Mouse (Mus musculus) lung, postnatal 0 days (tissue): ENCODE measurements at regions not wholly inside any gene's neighbourhood (a gene's known extent, or its start where the extent isn't known, plus 50 kb on each side); places are given as distances from the start of the nearest gene placed in this dataset.

Experiments used
- CTCF ChIP-seq: IDR thresholded peaks from 2 replicates; pipeline ENCODE4 v1.5.1; 2016; ENCODE audit warnings: antibody characterized with exemption, mild to moderate bottlenecking
- EP300 ChIP-seq: IDR thresholded peaks from 2 replicates; pipeline ENCODE4 v1.6.1; 2016; ENCODE audit warnings: antibody characterized with exemption, mild to moderate bottlenecking, control low read depth

DNA sequence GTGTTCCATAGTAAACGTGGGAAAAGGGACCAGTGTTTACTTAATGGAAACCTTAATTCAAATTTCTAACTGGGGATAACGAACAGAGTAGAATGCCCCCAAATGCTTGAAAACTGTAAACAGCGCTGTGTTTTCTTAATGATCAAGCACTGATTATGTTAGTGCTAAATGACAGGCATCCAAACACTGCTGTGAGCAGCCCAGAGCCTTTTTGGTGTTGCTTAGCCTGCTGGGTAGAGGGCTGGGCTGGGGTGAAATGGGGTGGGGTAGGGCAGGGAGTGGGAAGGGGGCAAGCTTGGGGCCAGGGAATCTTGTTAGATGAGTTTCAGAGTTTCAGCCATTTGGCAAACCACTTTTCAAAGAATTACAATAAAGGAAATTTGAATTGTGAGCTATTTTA lies 294.6 kb upstream of the Lcorl start:
- TF ChIP-seq CTCF (no peak), EP300 (no peak)
